Mouse (Mus musculus): ENCODE results near the gene Igf1. TPM values are rescaled to one million over a fixed set of nuclear protein-coding genes. Genes with fewer than 3 reads are reported as not detected.
A peak's percentile ranks its signal among the peaks of the same experiment; 100 is the strongest.

Igf1 gene
- total RNA-seq, 2 experiments from 2014 or later, result 17.1 to 17.5 TPM

- intact Hi-C loops (cut with DNase I), result loop anchor here (5.0 to 10.0 kb wide), 2 partner anchors 112 to 329 kb away; no protein-coding TSS in a partner anchor
- DNase-seq (ENCODE audit: low spot score in 2 of 2), result no peak
Observed at GRCm38 (mm10) chr10:87973911-87974631, 116.0 kb downstream of the Igf1 start.

- intact Hi-C loops (cut with DNase I), result no loop called here
- DNase-seq (ENCODE audit: low spot score in 2 of 2), result no peak
Observed at GRCm38 (mm10) chr10:87985375-87985774, 127.3 kb downstream of the Igf1 start.

- DNase-seq (ENCODE audit: low spot score in 2 of 2), result peak; percentile 5 to 8
- intact Hi-C loops (cut with DNase I), result no loop called here
Observed at GRCm38 (mm10) chr10:87986201-87986600, 128.1 kb downstream of the Igf1 start.

Other genes with a start within 250 kb of the Igf1 start
- not detected for gene Pmch, start 232.8 kb downstream of the Igf1 start, total RNA-seq (2021)